Mouse (Mus musculus): ENCODE data around the gene Tmc7.

Tmc7 gene

GRCm38 (mm10) chr7:118584257-118584907 lies at the start of gene Tmc7:
Gene Tmc7 (minus strand): TSS chr7:118584736.
- peak; percentile 81 for DNase-seq (ENCODE audit: low spot score)

DNA sequence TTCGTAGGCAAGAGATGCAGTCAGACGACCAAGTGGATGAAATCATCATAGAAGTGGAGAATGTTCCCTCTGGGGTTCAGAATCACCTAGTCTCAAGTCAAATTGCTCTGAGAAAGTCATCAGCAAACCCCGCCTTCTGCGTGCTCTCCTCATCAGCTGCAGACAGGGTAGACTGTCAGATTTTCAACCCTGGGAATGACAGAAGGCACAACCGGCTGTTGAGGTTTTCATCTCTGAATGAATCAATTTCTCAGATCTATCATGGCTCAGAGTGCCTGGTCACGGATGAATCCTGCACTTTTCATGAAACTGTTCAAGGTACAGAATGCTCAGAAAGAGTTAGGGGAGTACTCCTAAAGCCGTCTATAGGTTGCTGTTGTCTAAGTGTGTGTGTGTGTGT lies 49.4 kb upstream of the Tmc7 start:
- DNase-seq (ENCODE audit: low spot score), result no peak

DNA sequence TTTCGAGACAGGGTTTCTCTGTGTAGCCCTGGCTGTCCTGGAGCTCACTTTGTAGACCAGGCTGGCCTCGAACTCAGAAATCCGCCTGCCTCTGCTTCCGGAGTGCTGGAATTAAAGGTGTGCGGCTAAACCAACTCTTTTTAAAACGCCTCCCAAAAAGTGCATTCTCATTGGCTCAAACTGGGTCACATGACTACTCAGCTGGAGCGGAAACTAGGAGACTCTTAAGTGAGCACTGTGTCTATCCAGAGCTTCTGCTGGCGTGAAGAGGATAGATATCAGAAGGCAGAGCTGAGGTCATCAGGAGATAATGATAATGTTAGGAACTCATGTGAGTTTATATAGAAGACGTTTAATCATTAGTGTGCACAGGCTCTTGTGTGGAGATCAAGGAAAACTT lies 48.6 kb upstream of the Tmc7 start:
- no peak for DNase-seq (ENCODE audit: low spot score)

DNA sequence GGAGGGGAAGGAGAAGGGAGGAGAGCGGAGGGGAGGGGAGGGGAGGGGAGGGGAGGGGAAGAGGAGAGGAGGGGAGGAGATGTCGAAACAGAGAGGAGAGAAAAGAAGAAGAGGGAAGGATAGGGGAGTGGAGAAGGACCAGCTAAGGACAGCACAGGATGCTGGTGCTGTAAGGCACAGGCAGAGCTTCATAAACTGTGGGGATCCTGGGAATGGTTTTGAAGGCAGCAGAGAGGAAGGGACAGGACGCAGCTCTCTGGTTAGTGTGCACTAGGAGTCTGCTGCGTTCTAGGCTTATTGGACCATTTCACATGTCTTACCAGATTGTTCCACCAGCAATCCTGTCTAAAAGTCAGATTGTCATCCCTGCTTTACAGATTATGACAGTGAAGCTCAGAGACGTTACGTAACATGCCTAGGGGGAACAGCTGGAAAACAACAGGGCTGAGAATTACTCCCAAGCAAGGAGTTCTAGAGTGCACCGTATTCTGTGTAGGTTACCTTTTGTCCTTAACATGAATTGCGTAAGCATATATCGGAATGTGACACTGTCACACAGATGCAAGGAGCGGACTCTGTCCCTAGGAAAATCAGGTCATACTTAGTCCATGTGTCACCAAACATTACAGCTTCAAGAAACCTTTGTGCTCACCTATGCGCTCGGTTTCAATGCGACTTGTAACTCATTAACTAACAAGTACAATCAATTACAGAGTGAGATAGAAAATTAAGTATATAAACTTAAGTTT lies 43.2 kb upstream of the Tmc7 start:
- no peak for DNase-seq (ENCODE audit: low spot score)

DNA sequence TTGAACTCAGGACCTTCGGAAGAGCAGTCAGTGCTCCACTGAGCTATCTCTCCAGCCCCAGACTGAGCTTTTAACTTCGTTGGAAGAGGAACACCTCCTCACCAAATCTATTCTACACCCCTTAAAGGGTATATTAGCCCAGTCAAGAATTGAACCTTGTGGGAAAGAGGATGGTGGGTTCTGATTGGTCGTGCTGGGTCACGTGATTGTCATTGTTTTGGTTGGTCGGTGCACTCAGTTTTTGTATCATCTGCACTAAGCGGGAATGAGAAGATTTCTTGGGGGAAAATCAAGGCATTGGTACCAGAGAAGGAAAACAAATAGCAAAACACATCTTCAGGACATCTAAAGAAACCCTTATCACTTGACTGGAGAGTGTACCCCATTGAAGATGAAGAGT lies 36.6 kb upstream of the Tmc7 start:
- no peak for DNase-seq (ENCODE audit: low spot score)

DNA sequence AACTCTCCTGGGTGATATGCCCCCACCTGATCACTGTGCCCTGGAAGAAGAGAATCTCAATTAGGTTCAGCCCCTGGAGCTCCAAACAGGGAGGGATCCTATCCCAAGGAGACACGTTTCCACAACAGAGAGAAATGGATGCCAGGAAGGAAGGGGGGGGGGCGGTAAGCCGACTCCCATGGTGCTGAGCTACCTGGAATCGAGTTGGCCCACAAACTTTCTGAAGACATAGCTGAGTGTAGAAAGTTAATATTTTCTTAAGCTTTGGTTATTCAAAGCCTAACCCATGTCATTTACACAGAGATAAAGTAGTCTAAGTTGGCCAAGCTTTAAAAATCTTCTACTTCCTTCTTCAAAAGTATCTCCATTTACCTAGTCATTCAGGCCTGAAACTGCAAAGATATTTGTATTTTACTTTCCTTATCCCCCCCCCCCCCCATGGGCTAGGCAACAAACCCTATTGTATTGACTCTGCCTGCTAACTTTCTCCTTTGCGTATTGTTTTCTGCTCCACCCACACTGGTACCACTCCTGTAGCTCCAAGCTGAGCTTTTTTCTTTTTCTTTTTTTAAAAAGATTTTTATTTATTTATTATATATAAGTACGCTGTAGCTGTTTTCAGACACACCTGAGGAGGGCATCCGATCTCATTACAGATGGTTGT lies 35.8 kb upstream of the Tmc7 start:
- DNase-seq (ENCODE audit: low spot score), result no peak

DNA sequence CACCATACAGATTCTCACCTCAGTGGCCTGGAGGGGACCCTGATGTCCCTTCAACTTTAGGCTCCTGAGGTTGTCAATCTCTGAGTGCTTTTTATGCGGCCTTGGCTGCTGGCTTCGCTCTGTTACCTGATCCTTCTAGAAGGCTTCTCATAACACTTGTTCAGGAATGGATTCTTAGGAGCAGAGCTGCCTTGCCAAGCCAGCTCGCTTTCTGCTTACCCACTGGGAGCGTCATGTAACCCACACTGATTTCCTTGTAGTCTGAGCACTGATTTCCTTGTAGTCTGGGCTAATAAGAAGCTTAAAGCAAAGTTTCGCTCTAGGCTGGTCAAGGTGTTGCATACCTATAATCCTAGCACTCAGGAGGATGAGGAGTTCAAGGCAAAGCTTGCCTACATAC lies 33.6 kb upstream of the Tmc7 start:
- DNase-seq (ENCODE audit: low spot score), result no peak

DNA sequence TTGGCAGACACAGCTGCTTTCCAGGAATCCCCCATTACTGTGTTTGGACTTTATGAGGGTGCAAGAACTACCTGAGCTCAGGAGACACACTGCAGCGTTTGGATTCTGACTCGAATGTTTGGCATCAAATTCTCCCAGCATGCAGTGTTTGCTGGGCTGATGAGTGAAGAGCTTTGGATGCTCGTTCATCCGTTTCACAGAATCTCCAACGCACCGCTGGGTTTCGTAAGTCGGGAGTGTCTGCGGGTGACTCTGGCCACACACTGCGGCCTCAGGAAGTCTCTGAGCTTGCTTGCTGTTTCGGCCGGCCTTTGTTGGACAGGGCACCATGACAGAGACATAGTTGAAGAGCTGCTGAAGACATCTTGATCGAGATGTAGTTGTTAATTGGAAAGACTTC lies 29.5 kb upstream of the Tmc7 start:
- DNase-seq (ENCODE audit: low spot score), result peak; percentile 58

GRCm38 (mm10) chr7:118611933-118612332 lies 27.4 kb upstream of the Tmc7 start:
- no peak for DNase-seq (ENCODE audit: low spot score)

DNA sequence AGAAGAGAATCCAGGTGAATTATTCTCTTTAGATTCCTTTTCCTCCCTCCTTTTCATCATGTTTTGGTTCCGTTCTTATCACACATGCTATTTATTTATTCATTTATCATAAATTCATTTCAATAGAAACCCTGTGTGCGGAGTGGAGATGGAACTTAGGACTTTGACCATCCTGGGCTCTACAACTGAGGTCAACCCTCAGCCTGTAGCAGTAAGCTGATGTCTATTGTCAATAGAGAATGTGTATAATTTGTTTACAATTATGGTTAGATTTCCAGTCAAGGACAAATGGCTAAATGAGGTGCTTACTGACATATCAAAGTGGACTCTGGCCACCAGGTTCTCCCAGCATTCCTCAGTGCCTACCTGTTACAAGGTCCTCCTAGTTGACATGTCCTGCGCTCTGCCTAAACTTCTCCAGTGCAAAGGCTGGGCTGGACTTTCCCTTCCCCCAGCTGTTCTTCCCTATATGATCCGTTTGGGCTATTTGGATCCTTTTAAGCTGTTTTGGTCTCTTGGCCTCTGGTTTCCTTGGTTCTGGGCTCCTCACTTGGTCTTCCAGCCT lies 26.7 kb upstream of the Tmc7 start:
- no peak for DNase-seq (ENCODE audit: low spot score)

- no peak for DNase-seq (ENCODE audit: low spot score)
Observed at GRCm38 (mm10) chr7:118610721-118611120, 26.2 kb upstream of the Tmc7 start.

GRCm38 (mm10) chr7:118609815-118610214 lies 25.3 kb upstream of the Tmc7 start:
- no peak for DNase-seq (ENCODE audit: low spot score)

- no peak for DNase-seq (ENCODE audit: low spot score)
Observed at GRCm38 (mm10) chr7:118604842-118605241, 20.3 kb upstream of the Tmc7 start.

GRCm38 (mm10) chr7:118599954-118600631 lies 15.6 kb upstream of the Tmc7 start:
- no peak for DNase-seq (ENCODE audit: low spot score)

GRCm38 (mm10) chr7:118597201-118597600 lies 12.7 kb upstream of the Tmc7 start, which contains the start of gene Tmc5:
Gene Tmc5 (plus strand): TSS chr7:118597297.
- peak; percentile 41 for DNase-seq (ENCODE audit: low spot score)

- DNase-seq (ENCODE audit: low spot score), result no peak
Observed at GRCm38 (mm10) chr7:118596271-118596670, 11.7 kb upstream of the Tmc7 start.

DNA sequence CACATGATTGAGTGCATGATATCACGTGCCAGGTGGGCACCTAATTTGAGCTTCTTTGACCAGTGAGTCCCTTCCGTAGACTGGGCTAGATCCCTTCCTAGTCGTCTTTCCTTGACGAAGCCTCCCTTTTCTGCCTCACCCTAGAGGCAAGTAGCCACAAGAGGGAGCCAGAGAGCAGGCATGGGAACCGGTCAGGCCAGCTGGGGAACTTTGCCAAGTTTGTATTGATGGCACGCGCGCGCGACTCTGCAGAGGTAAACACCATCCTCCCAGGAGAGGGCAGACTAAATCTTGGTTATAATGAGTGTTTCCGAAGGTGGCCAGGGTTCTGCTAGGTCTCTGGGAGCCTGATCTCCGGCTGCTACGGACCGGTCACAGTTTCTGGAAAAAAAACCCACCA lies 10.7 kb upstream of the Tmc7 start:
- peak; percentile 97 for DNase-seq (ENCODE audit: low spot score)

DNA sequence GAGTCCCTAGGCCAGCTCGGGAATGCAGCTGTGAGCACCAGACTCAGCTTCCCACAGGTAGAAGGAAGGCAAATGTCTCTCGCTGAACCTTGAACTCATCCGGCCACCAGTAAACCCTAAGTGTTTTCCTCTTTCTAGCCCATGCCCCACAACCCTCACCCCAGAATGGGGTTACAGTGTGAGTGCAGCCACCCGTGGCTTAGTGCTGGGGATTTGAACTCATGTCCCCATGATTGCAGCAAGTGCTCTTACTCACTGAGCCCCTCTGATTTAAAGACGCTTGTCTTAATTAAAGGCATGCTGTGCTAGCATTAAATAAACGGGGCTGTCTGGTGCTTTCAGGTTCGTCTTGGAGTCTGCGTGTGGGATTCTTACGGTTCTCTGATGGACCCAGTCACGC lies 10.1 kb upstream of the Tmc7 start:
- no peak for DNase-seq (ENCODE audit: low spot score)

DNA sequence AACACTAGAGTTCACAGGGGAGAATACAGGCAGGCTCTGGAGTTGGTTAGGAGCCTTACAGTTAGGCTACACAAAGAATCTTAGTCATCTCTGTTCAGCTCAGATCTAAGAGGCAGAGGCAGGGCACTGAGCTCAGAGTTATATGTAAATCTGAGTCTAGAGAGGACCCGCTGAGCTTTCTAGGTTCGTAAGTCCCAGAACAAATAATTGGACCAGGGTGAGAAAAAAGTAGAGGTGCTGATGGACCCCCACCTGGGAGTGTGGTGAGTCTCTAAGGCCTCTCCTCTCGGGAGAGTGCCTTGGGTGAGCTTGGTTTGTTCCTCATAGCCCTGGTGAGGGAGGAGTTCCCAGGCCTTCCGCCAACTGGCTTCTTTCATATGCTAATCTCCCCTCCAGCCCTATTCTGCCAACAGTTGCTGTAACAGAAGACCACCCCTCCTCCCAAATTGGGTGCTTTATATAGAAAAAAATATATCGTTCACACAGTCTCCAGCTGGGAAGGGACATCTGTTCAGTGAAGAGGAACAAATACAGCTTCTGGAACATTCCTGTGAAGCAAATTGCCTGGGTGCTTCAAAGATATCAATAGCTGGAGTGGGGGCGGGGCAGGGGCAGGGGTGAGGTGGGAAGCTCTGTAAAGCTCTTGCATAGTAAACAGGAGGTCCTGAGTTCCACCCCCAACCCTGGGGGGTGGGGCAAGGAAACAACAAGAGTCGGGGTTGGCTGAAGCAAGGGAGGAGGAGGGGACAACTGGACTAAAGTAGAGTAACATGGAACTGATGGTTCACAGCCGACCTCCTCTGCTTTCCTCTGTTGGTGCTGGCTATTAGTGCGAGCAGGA lies 9.3 kb upstream of the Tmc7 start:
- peak; percentile 83 for DNase-seq (ENCODE audit: low spot score)

GRCm38 (mm10) chr7:118592146-118592545 lies 7.6 kb upstream of the Tmc7 start:
- no peak for DNase-seq (ENCODE audit: low spot score)

DNA sequence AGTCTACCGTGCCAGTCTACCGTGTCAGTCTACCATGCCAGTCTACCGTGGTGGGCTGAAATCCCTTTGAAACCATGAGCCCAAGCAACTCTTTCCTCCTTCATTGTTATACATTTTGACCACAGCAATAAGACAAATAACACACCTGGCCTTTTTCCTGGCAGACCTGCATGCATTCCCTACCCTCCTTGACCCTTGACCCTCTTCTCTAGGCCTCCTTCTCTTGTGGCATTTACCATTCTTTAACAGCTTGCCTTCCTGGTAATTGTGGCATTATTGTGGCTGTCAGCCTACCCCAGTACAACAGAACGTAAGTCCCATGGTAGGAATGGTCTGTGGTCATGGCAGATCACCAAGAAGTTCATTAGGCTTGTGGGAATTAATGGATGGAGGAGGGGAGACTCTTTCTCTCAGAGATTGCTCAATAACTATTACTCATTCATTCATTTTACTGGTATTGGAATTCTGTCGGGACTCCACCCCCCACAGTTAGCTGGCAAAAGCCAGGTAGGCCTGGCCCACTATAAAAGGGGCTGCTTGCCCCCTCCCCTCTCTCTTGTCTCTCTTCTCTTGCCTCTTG lies 6.3 kb upstream of the Tmc7 start:
- no peak for DNase-seq (ENCODE audit: low spot score)

Measured in retina, embryonic 14.5 days (tissue).